23 mouse cellular contexts compared by ENCODE assay signal in genomic region chr4:139395431-139395830, GRCm38 (mm10). TPM values are rescaled to one million over a fixed set of nuclear protein-coding genes. Genes with fewer than 3 reads are reported as not detected.
A peak's percentile ranks its signal among the peaks of the same experiment; 100 is the strongest.
DNase-seq lines count a peak whose midpoint lies in the region; ATAC-seq and TF ChIP-seq lines count a peak whose summit lies in the region.
"Had no signal": no experiment of that assay in that cellular context is flagged by ENCODE, and none has a peak within 500 bp of the region (broad histone marks: within the 10 kb centered on the region; RNA-seq: fewer than 3 reads in every experiment).

No protein-coding gene starts in this region.

- no peak for TF ChIP-seq EP300 in heart, postnatal 0 days (IDR thresholded peaks at IDR 0.05; ENCODE audit: low read depth)

- H3K4me1 ChIP-seq in heart, postnatal 0 days (ENCODE audit: control insufficient read depth, insufficient read depth): no peaks in the 10 kb centered on the region
- H3K4me1 ChIP-seq in heart, embryonic 11.5 days (ENCODE audit: control insufficient read depth, insufficient read depth, low read length): peaks cover 11% of the 10 kb centered on the region
- H3K4me1 ChIP-seq in liver, embryonic 13.5 days (replicated peaks): peaks cover 7% of the 10 kb centered on the region
- H3K4me1 ChIP-seq in stomach, embryonic 16.5 days (ENCODE audit: control insufficient read depth, insufficient read depth, low read length): no peaks in the 10 kb centered on the region
- H3K4me1 ChIP-seq: embryonic facial prominence, embryonic 12.5 days; forebrain, embryonic 13.5 days; hindbrain, embryonic 10.5 days; midbrain, embryonic 12.5 days; neural tube, embryonic 13.5 days had no signal

- peaks cover 85% of the 10 kb centered on the region for H3K36me3 ChIP-seq in heart, postnatal 0 days (replicated peaks; ENCODE audit: control insufficient read depth, insufficient read depth, low read length)
- H3K36me3 ChIP-seq in heart, embryonic 11.5 days (ENCODE audit: control insufficient read depth, insufficient read depth, low read length): peaks cover 46% of the 10 kb centered on the region
- H3K36me3 ChIP-seq in liver, embryonic 13.5 days: peaks cover 97% of the 10 kb centered on the region
- H3K36me3 ChIP-seq in stomach, embryonic 16.5 days (ENCODE audit: control insufficient read depth, insufficient read depth, low read length): peaks cover 38% of the 10 kb centered on the region

- H3K27ac ChIP-seq in heart, postnatal 0 days (ENCODE audit: low read depth): no peak overlapping the region
- no peak overlapping the region for H3K27ac ChIP-seq in heart, embryonic 11.5 days (ENCODE audit: low read depth, low read length)
- H3K27ac ChIP-seq in liver, embryonic 13.5 days: no peak overlapping the region
- H3K27ac ChIP-seq in stomach, embryonic 16.5 days (ENCODE audit: low read length): no peak overlapping the region
- H3K27ac ChIP-seq: embryonic facial prominence, embryonic 12.5 days; forebrain, embryonic 13.5 days; hindbrain, embryonic 10.5 days; hindbrain, postnatal 0 days; midbrain, embryonic 12.5 days; neural tube, embryonic 13.5 days had no signal

- no peak overlapping the region for H3K4me2 ChIP-seq in heart, postnatal 0 days (ENCODE audit: low read depth, low read length)
- no peak overlapping the region for H3K4me2 ChIP-seq in heart, embryonic 11.5 days
- H3K4me2 ChIP-seq in liver, embryonic 13.5 days: no peak overlapping the region
- H3K4me2 ChIP-seq in stomach, embryonic 16.5 days (ENCODE audit: low read depth, low read length): no peak overlapping the region
- H3K4me2 ChIP-seq: embryonic facial prominence, embryonic 12.5 days; forebrain, embryonic 13.5 days; midbrain, embryonic 12.5 days; neural tube, embryonic 13.5 days had no signal

- ATAC-seq in heart, postnatal 0 days (ENCODE audit: insufficient read depth, low read depth): peak; percentile 82
- no peak; the same call in 1 of the 2 replicates for ATAC-seq in heart, embryonic 11.5 days (replicated peaks; ENCODE audit: insufficient number of reproducible peaks, low FRiP score, low TSS enrichment)
- peak; percentile 58; the same call in 1 of the 2 replicates for ATAC-seq in liver, embryonic 13.5 days (ENCODE audit: low read depth)
- peak; percentile 40; the same call in 1 of the 2 replicates for ATAC-seq in stomach, embryonic 16.5 days (ENCODE audit: insufficient read depth, low FRiP score)
- ATAC-seq: forebrain, embryonic 13.5 days; hindbrain, postnatal 0 days had no signal

- H3K9me3 ChIP-seq in heart, postnatal 0 days (replicated peaks; ENCODE audit: control insufficient read depth, low read length): no peaks in the 10 kb centered on the region
- H3K9me3 ChIP-seq in heart, embryonic 11.5 days (replicated peaks; ENCODE audit: control insufficient read depth, low read length): no peaks in the 10 kb centered on the region
- H3K9me3 ChIP-seq in liver, embryonic 13.5 days (replicated peaks): no peaks in the 10 kb centered on the region
- no peaks in the 10 kb centered on the region for H3K9me3 ChIP-seq in stomach, embryonic 16.5 days (replicated peaks; ENCODE audit: control insufficient read depth, low read length)
- H3K9me3 ChIP-seq: embryonic facial prominence, embryonic 12.5 days; forebrain, embryonic 13.5 days; hindbrain, embryonic 10.5 days; midbrain, embryonic 12.5 days; neural tube, embryonic 13.5 days had no signal

- no peak overlapping the region for H3K9ac ChIP-seq in heart, postnatal 0 days (replicated peaks; ENCODE audit: low read depth, low read length)
- no peak overlapping the region for H3K9ac ChIP-seq in heart, embryonic 11.5 days (ENCODE audit: low read depth, low read length)
- no peak overlapping the region for H3K9ac ChIP-seq in liver, embryonic 13.5 days
- no peak overlapping the region for H3K9ac ChIP-seq in stomach, embryonic 16.5 days (ENCODE audit: low read length)
- H3K9ac ChIP-seq: embryonic facial prominence, embryonic 12.5 days; forebrain, embryonic 13.5 days; midbrain, embryonic 12.5 days; neural tube, embryonic 13.5 days had no signal

- no peak overlapping the region for H3K4me3 ChIP-seq in heart, postnatal 0 days (ENCODE audit: low read depth, low read length)
- H3K4me3 ChIP-seq in heart, embryonic 11.5 days (ENCODE audit: low read depth, low read length): no peak overlapping the region
- no peak overlapping the region for H3K4me3 ChIP-seq in liver, embryonic 13.5 days (replicated peaks)
- no peak overlapping the region for H3K4me3 ChIP-seq in stomach, embryonic 16.5 days (replicated peaks; ENCODE audit: low read length)
- H3K4me3 ChIP-seq: embryonic facial prominence, embryonic 12.5 days; erythroblast, embryonic 14.5 days; forebrain, embryonic 13.5 days; hindbrain, embryonic 10.5 days; midbrain, embryonic 12.5 days; neural tube, embryonic 13.5 days had no signal

- WGBS in heart, postnatal 0 days: 17% methylated on average over 2 of the region's 2 CpGs
- WGBS in heart, embryonic 11.5 days (ENCODE audit: insufficient replicate concordance): 41% methylated on average over 2 of the region's 2 CpGs
- WGBS in liver, embryonic 13.5 days (ENCODE audit: insufficient replicate concordance): 54% methylated on average over 2 of the region's 2 CpGs
- 42% methylated on average over 2 of the region's 2 CpGs for WGBS in stomach, embryonic 16.5 days

- H3K27me3 ChIP-seq in heart, postnatal 0 days (ENCODE audit: control insufficient read depth, insufficient read depth, low read length): no peaks in the 10 kb centered on the region
- H3K27me3 ChIP-seq in heart, embryonic 11.5 days (ENCODE audit: control insufficient read depth, insufficient read depth, low read length): no peaks in the 10 kb centered on the region
- H3K27me3 ChIP-seq in liver, embryonic 13.5 days: no peaks in the 10 kb centered on the region
- no peaks in the 10 kb centered on the region for H3K27me3 ChIP-seq in stomach, embryonic 16.5 days (ENCODE audit: control insufficient read depth, insufficient read depth, low read length)
- H3K27me3 ChIP-seq: embryonic facial prominence, embryonic 12.5 days; forebrain, embryonic 13.5 days; midbrain, embryonic 12.5 days; neural tube, embryonic 13.5 days had no signal

- no peak for TF ChIP-seq CTCF in heart, postnatal 0 days (IDR thresholded peaks at IDR 0.05; ENCODE audit: low read depth)

- DNase-seq in heart, postnatal 0 days (ENCODE audit: low spot score): peak; percentile 58
- DNase-seq in lung, postnatal 10 days: peak; percentile 14
- no peak for DNase-seq in lung, postnatal 14 days
- no peak for DNase-seq in liver, embryonic 13.5 days
- no peak for DNase-seq in ovary, postnatal 10 days (ENCODE audit: low spot score)
- no peak for DNase-seq in kidney, postnatal 36 days
- DNase-seq: B cell, adult 2 months; cerebellum, adult 9-10 months; gastrocnemius, postnatal 10 days; heart, adult 11 months; kidney, adult 9 months; kidney, postnatal 25 days; thymus, adult 18-20 months; thymus, postnatal 4 days had no signal

RNA-seq across cellular contexts. Expression of gene Ubr4, which starts 43.0 kb away (rescaled TPM):
- 80.6 and 120 TPM in 2 replicates for total RNA-seq in heart, postnatal 0 days (2014; rRNA removed; ENCODE audit: low replicate concordance)
- 34.5 and 41.0 TPM in 2 replicates for polyA plus RNA-seq in heart, postnatal 0 days (2015; fragmentation: Nextera tagmentation; extraction: Ambion mirVana)
- polyA plus RNA-seq in heart, embryonic 11.5 days (2014; fragmentation: Nextera tagmentation; extraction: Ambion mirVana): 69.0 and 71.5 TPM in 2 replicates
- polyA plus RNA-seq in liver, embryonic 13.5 days (2015; fragmentation: Nextera tagmentation; extraction: Ambion mirVana): 33.8 and 34.5 TPM in 2 replicates
- 56.9 and 59.9 TPM in 2 replicates for polyA plus RNA-seq in stomach, embryonic 16.5 days (2015; fragmentation: Nextera tagmentation; extraction: Ambion mirVana)

RNA-seq across cellular contexts. Expression of gene Emc1, which starts 43.0 kb away (rescaled TPM):
- total RNA-seq in heart, postnatal 0 days (2014; rRNA removed; ENCODE audit: low replicate concordance): 41.5 and 48.4 TPM in 2 replicates
- 24.0 and 25.3 TPM in 2 replicates for polyA plus RNA-seq in heart, postnatal 0 days (2015; fragmentation: Nextera tagmentation; extraction: Ambion mirVana)
- polyA plus RNA-seq in heart, embryonic 11.5 days (2014; fragmentation: Nextera tagmentation; extraction: Ambion mirVana): 31.8 and 38.4 TPM in 2 replicates
- polyA plus RNA-seq in liver, embryonic 13.5 days (2015; fragmentation: Nextera tagmentation; extraction: Ambion mirVana): 15.4 and 17.8 TPM in 2 replicates
- polyA plus RNA-seq in stomach, embryonic 16.5 days (2015; fragmentation: Nextera tagmentation; extraction: Ambion mirVana): 24.8 and 25.5 TPM in 2 replicates

RNA-seq across cellular contexts. Expression of gene Mrto4, which starts 43.1 kb away (rescaled TPM):
- total RNA-seq in heart, postnatal 0 days (2014; rRNA removed; ENCODE audit: low replicate concordance): 31.3 and 43.4 TPM in 2 replicates
- polyA plus RNA-seq in heart, postnatal 0 days (2015; fragmentation: Nextera tagmentation; extraction: Ambion mirVana): 41.5 and 45.1 TPM in 2 replicates
- polyA plus RNA-seq in heart, embryonic 11.5 days (2014; fragmentation: Nextera tagmentation; extraction: Ambion mirVana): 88.6 and 98.2 TPM in 2 replicates
- 141 and 147 TPM in 2 replicates for polyA plus RNA-seq in liver, embryonic 13.5 days (2015; fragmentation: Nextera tagmentation; extraction: Ambion mirVana)
- 81.4 and 87.1 TPM in 2 replicates for polyA plus RNA-seq in stomach, embryonic 16.5 days (2015; fragmentation: Nextera tagmentation; extraction: Ambion mirVana)

Comparison
In these comparisons a context has a peak if more than half of its experiments do, and no peak if none do; other contexts are left out.
1. DNase-seq: peak in heart, postnatal 0 days (single experiment) and lung, postnatal 10 days (single experiment); none in lung, postnatal 14 days (single experiment), liver, embryonic 13.5 days (single experiment), ovary, postnatal 10 days (single experiment) and kidney, postnatal 36 days (0 of 2).